Mouse (Mus musculus) B cell, adult 2 months (primary cell): ENCODE results near the gene Pde7b.

ENCODE experiments used
- DNase-seq, 2 experiments: peaks; one replicate each; pipeline ENCODE4 v3.0.0; 2022

Gene Pde7b

GRCm38 (mm10) chr10:20418856-20419219 is 306.0 kb downstream of the Pde7b start:
- no peak for DNase-seq

DNA sequence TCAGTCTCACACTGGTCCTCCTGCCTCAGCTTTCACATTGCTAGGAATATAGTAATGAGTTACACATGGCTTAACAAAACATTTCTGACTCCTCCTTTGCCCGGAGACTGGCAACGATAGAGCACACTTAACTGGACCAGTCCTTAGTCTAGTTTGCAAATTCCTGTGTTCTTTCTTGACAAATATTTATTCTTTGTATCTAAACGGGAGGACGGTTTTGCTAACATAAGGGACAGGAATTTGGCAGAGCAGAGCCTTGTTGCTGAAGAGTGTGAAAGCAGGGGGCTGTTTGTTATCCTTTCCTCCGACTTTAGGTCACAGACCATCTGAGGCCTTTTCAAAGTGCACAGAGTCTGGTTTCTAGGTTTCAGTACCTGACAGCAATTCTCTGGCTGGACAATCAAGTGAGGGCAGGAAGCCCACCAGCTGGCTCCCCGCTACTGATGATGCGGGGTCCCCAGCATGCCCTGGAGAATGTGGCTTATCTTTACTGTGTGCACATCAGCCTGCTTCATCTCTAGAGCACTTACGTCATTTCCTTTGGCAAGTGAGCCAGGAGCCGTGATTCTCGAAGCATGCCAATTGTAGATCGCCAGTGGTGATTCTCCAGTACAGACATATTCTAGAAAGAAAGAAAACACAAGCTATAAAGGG is 306.5 kb downstream of the Pde7b start:
- DNase-seq: no peak

DNA sequence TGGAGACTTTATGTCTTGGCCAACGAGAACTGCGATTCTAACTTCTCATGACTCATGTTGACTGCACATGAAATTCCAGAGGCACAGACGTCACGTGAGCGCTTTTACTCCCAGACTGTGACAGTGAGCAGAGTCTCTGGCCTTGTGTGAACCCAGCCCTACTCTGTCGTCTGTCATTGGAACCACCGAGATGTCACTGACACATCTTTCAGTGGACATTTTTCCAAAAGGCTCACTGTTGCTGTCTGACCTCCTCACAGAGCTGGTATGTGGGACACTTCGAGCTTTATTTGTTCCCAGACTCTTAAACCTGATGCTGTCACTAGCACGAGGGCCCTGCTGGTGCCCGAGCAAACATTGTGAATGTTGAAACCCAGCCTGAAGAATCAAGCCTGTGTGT is 315.7 kb downstream of the Pde7b start:
- no peak for DNase-seq

GRCm38 (mm10) chr10:20408336-20408735 is 316.5 kb downstream of the Pde7b start:
- DNase-seq: no peak

- peak; percentile 6 to 19 for DNase-seq
Measured at GRCm38 (mm10) chr10:20405471-20405870, 319.4 kb downstream of the Pde7b start.

- no peak for DNase-seq
Measured at GRCm38 (mm10) chr10:20402941-20403340, 321.9 kb downstream of the Pde7b start.

GRCm38 (mm10) chr10:20400406-20400805 is 324.5 kb downstream of the Pde7b start:
- no peak for DNase-seq

GRCm38 (mm10) chr10:20398641-20399390 is 326.1 kb downstream of the Pde7b start:
- DNase-seq: no peak

GRCm38 (mm10) chr10:20398224-20398623 is 326.7 kb downstream of the Pde7b start:
- peak; percentile 64 to 66 for DNase-seq

GRCm38 (mm10) chr10:20395778-20396177 is 329.1 kb downstream of the Pde7b start:
- DNase-seq: peak; percentile 13 to 20

DNA sequence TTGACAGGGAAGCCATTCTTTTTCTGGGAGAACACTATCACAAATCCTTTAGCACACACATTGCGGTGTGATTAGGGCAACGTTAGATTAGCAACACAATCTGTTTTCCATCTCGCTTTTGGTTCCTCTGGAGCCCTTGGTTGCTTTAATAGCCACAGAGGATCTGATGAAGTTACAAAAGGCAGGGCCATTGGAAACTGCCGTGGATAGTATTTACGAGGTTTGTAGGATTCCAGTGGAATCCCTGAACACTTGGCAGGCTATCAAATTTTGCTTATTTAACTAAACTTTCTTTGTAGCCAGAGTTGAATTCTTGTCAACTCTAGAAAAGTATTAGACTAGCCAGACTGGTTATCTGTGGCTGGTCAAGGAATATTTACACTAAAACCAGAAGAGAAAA is 330.1 kb downstream of the Pde7b start:
- no peak for DNase-seq

GRCm38 (mm10) chr10:20390568-20390967 is 334.3 kb downstream of the Pde7b start:
- DNase-seq: no peak

- DNase-seq: no peak
Measured at GRCm38 (mm10) chr10:20382807-20383419, 342.0 kb downstream of the Pde7b start.

GRCm38 (mm10) chr10:20381352-20381751 is 343.5 kb downstream of the Pde7b start:
- DNase-seq: no peak

DNA sequence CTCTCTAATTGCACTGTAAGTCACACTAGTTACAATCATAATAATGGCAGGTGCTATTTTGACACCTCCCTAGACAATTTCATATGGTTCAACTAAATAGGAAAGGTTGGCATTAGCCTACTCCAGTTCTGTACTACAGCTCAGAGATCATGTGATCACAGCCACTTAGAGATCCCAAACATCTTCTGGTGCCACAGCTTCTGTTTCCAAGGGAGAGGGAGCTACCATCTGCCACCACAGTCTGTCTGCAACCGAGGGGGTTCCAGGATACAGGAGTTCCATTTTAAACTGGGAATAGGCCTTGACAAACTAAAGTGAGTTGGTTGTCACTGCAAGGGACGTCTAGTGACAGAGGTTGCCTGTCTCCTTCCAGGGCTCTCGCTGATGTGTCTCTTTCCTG is 344.1 kb downstream of the Pde7b start:
- no peak for DNase-seq

- DNase-seq: no peak
Measured at GRCm38 (mm10) chr10:20379071-20379735, 345.7 kb downstream of the Pde7b start.

- no peak for DNase-seq
Measured at GRCm38 (mm10) chr10:20377621-20378020, 347.3 kb downstream of the Pde7b start.

- peak in 1 of 2 experiments; percentile 12 for DNase-seq
Measured at GRCm38 (mm10) chr10:20372046-20372445, 352.8 kb downstream of the Pde7b start.

- DNase-seq: no peak
Measured at GRCm38 (mm10) chr10:20362450-20363118, 362.3 kb downstream of the Pde7b start.

GRCm38 (mm10) chr10:20361542-20362449 is 363.1 kb downstream of the Pde7b start:
- DNase-seq: peak; percentile 33 to 45

DNA sequence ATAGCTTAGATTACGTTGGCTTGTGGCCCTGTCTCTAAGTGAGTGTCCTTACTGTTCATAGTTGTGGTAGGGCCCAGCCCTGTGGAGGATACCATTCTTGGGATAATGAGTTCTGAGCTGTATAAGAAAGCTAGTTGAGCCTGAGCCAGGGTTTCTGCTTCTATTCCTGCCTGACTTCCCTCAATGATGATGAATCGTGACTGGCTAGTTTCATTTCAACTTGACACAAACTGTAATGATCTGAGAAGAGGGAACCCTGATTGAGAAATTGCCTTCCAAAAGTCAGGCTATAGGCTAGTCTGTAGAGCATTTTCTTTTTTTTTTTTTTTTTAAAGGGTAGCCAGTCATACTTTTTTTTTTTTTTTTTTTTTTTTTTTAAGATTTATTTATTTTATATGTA is 376.0 kb downstream of the Pde7b start:
- DNase-seq: no peak
